Mouse (Mus musculus) brain, embryonic 14.5 days (tissue): ENCODE results near the gene Siva1. TPM values are rescaled to one million over a fixed set of nuclear protein-coding genes. Genes with fewer than 3 reads are reported as not detected.
A peak's percentile ranks its signal among the peaks of the same experiment; 100 is the strongest.

Experiments
- DNase-seq: peaks from one replicate; pipeline ENCODE4 v3.0.0-alpha.2; 2011; ENCODE audit warnings: low read depth
- CTCF ChIP-seq: fragments of 200-500 bp; IDR thresholded peaks from 2 replicates; pipeline ENCODE4 v1.5.1; 2012; ENCODE audit warnings: inconsistent platforms, mild to moderate bottlenecking, moderate library complexity, borderline replicate concordance; ENCODE audit not compliant: insufficient read depth, insufficient read length; ENCODE audit errors: extremely low read depth
- POLR2A ChIP-seq: fragments of 200-500 bp; IDR thresholded peaks from 2 replicates; pipeline ENCODE4 v1.6.1; 2012; ENCODE audit warnings: mild to moderate bottlenecking, inconsistent platforms, borderline replicate concordance; ENCODE audit not compliant: poor library complexity, insufficient read depth, insufficient read length, severe bottlenecking; ENCODE audit errors: extremely low read depth
- polyA plus RNA-seq: library from polyadenylated mRNA; depleted of rRNA; stranded (reverse); fragments of >200 nt; gene quantifications from 2 replicates; pipeline ENCODE4 v1.2.3, GENCODE M21; 2012

The Siva1 gene
- polyA plus RNA-seq, 1 experiment, result 57.4 TPM

GRCm38 (mm10) chr12:112627097-112627881 is 17.2 kb upstream of the Siva1 start:
- DNase-seq, result no peak
- no peak for TF ChIP-seq POLR2A
- peak; percentile 50; the same call in 1 of the 2 replicates for TF ChIP-seq CTCF

GRCm38 (mm10) chr12:112628197-112628596 is 16.3 kb upstream of the Siva1 start:
- DNase-seq, result no peak
- TF ChIP-seq POLR2A (no peak), CTCF (no peak)

- DNase-seq, result peak; percentile 69
- no peak for TF ChIP-seq POLR2A
- TF ChIP-seq CTCF, result no peak
These were observed 15.4 kb upstream of the Siva1 start for GRCm38 (mm10) chr12:112628928-112629721.

- TF ChIP-seq CTCF (no peak), POLR2A (no peak)
These were observed 14.4 kb upstream of the Siva1 start for GRCm38 (mm10) chr12:112630029-112630428.

GRCm38 (mm10) chr12:112630796-112631195 is 13.7 kb upstream of the Siva1 start:
- DNase-seq, result no peak

More at GRCm38 (mm10) chr12:112630029-112630428, 14.4 kb upstream of the Siva1 start:
- DNase-seq, result no peak

GRCm38 (mm10) chr12:112631472-112631871 is 13.0 kb upstream of the Siva1 start:
- TF ChIP-seq POLR2A, result no peak
- TF ChIP-seq CTCF, result no peak
- DNase-seq, result no peak

More at GRCm38 (mm10) chr12:112630796-112631195, 13.7 kb upstream of the Siva1 start:
- no peak for TF ChIP-seq POLR2A
- no peak for TF ChIP-seq CTCF

GRCm38 (mm10) chr12:112632084-112632777 is 12.2 kb upstream of the Siva1 start:
- no peak for DNase-seq
- TF ChIP-seq POLR2A (no peak), CTCF (no peak)

GRCm38 (mm10) chr12:112632907-112633306 is 11.6 kb upstream of the Siva1 start:
- no peak for DNase-seq
- no peak for TF ChIP-seq CTCF
- TF ChIP-seq POLR2A, result no peak

GRCm38 (mm10) chr12:112633686-112634085 is 10.8 kb upstream of the Siva1 start:
- TF ChIP-seq POLR2A, result no peak
- no peak for TF ChIP-seq CTCF
- DNase-seq, result no peak

- DNase-seq, result no peak
- no peak for TF ChIP-seq CTCF
- no peak for TF ChIP-seq POLR2A
These were observed 5.0 kb upstream of the Siva1 start for GRCm38 (mm10) chr12:112639526-112639925.

GRCm38 (mm10) chr12:112643126-112643525 is 1.4 kb upstream of the Siva1 start:
- no peak for TF ChIP-seq CTCF
- TF ChIP-seq POLR2A, result no peak
- no peak for DNase-seq

- no peak for TF ChIP-seq CTCF
- TF ChIP-seq POLR2A, result peak; percentile 98
- no peak for DNase-seq
These were observed 502 bp downstream of the Siva1 start for GRCm38 (mm10) chr12:112644855-112645506.
